Mouse (Mus musculus): ENCODE measurements around the gene Actl6a. TPM values are rescaled to one million over a fixed set of nuclear protein-coding genes. Genes with fewer than 3 reads are reported as not detected.
"Not testable (repeated sequence)": the region's sequence is repeated elsewhere in the genome, so short reads cannot be mapped to it uniquely, and the experiment has no call there.

Gene Actl6a
- polyA plus RNA-seq (2016; fragmentation: Nextera tagmentation; extraction: Ambion mirVana): 203 and 222 TPM in 2 replicates

GRCm38 (mm10) chr3:32705647-32706348 lies at the start of gene Actl6a:
Actl6a (plus strand) TSS chr3:32706298.
- not testable (repeated sequence) for H3K4me2 ChIP-seq (replicated peaks); H3K27ac ChIP-seq (replicated peaks); H3K36me3 ChIP-seq; H3K9me3 ChIP-seq; ATAC-seq (ENCODE audit: low FRiP score, low read depth); H3K4me1 ChIP-seq; H3K4me3 ChIP-seq; H3K27me3 ChIP-seq; H3K9ac ChIP-seq (replicated peaks)
- 81% methylated on average over 9 of the region's 9 CpGs for WGBS

GRCm38 (mm10) chr3:32656398-32656994 lies 49.6 kb upstream of the Actl6a start:
- H3K36me3 ChIP-seq: no peaks in the 10 kb centered on the region
- no peak overlapping the region for H3K9ac ChIP-seq (replicated peaks)
- H3K27ac ChIP-seq (replicated peaks): no peak overlapping the region
- H3K4me1 ChIP-seq: no peaks in the 10 kb centered on the region
- H3K9me3 ChIP-seq: no peaks in the 10 kb centered on the region
- H3K4me3 ChIP-seq: no peak overlapping the region
- H3K4me2 ChIP-seq (replicated peaks): no peak overlapping the region
- ATAC-seq (ENCODE audit: low FRiP score, low read depth): no peak
- WGBS: 77% methylated on average over 10 of the region's 10 CpGs
- no peaks in the 10 kb centered on the region for H3K27me3 ChIP-seq

GRCm38 (mm10) chr3:32658401-32658800 lies 47.7 kb upstream of the Actl6a start:
- Histone ChIP-seq H3K4me1 (no peaks in the 10 kb centered on the region), H3K4me2 (replicated peaks) (no peak overlapping the region), H3K9ac (replicated peaks) (no peak overlapping the region), H3K4me3 (no peak overlapping the region), H3K36me3 (no peaks in the 10 kb centered on the region), H3K27me3 (no peaks in the 10 kb centered on the region), H3K27ac (replicated peaks) (no peak overlapping the region), H3K9me3 (no peaks in the 10 kb centered on the region)
- WGBS: 82% methylated on average over 7 of the region's 7 CpGs
- no peak for ATAC-seq (ENCODE audit: low FRiP score, low read depth)

- H3K9ac ChIP-seq (replicated peaks): no peak overlapping the region
- H3K27ac ChIP-seq (replicated peaks): no peak overlapping the region
- no peaks in the 10 kb centered on the region for H3K4me1 ChIP-seq
- 88% methylated on average over 16 of the region's 16 CpGs for WGBS
- no peak for ATAC-seq (ENCODE audit: low FRiP score, low read depth)
- H3K4me3 ChIP-seq: no peak overlapping the region
- H3K27me3 ChIP-seq: no peaks in the 10 kb centered on the region
- no peaks in the 10 kb centered on the region for H3K36me3 ChIP-seq
- no peaks in the 10 kb centered on the region for H3K9me3 ChIP-seq
- H3K4me2 ChIP-seq (replicated peaks): no peak overlapping the region
Measured at GRCm38 (mm10) chr3:32658821-32659220, 47.3 kb upstream of the Actl6a start.

- H3K27ac ChIP-seq (replicated peaks): no peak overlapping the region
- no peak for ATAC-seq (ENCODE audit: low FRiP score, low read depth)
- H3K9ac ChIP-seq (replicated peaks): no peak overlapping the region
- no peaks in the 10 kb centered on the region for H3K4me1 ChIP-seq
- H3K4me2 ChIP-seq (replicated peaks): no peak overlapping the region
- no peak overlapping the region for H3K4me3 ChIP-seq
- no peaks in the 10 kb centered on the region for H3K36me3 ChIP-seq
- 91% methylated on average over 2 of the region's 2 CpGs for WGBS
- no peaks in the 10 kb centered on the region for H3K9me3 ChIP-seq
- no peaks in the 10 kb centered on the region for H3K27me3 ChIP-seq
Measured at GRCm38 (mm10) chr3:32659506-32659905, 46.6 kb upstream of the Actl6a start.

- WGBS: 58% methylated on average over 8 of the region's 8 CpGs
- Histone ChIP-seq H3K27me3 (no peaks in the 10 kb centered on the region), H3K9ac (replicated peaks) (no peak overlapping the region), H3K9me3 (no peaks in the 10 kb centered on the region), H3K4me2 (replicated peaks) (no peak overlapping the region), H3K4me1 (no peaks in the 10 kb centered on the region), H3K27ac (replicated peaks) (no peak overlapping the region), H3K4me3 (no peak overlapping the region), H3K36me3 (no peaks in the 10 kb centered on the region)
- ATAC-seq (ENCODE audit: low FRiP score, low read depth): no peak
Measured at GRCm38 (mm10) chr3:32660276-32660675, 45.8 kb upstream of the Actl6a start.

GRCm38 (mm10) chr3:32660831-32661555 lies 45.1 kb upstream of the Actl6a start:
- Histone ChIP-seq H3K27me3 (no peaks in the 10 kb centered on the region), H3K9ac (replicated peaks) (no peak overlapping the region), H3K27ac (replicated peaks) (no peak overlapping the region), H3K4me2 (replicated peaks) (no peak overlapping the region), H3K4me1 (no peaks in the 10 kb centered on the region), H3K36me3 (no peaks in the 10 kb centered on the region), H3K4me3 (no peak overlapping the region), H3K9me3 (no peaks in the 10 kb centered on the region)
- WGBS: 72% methylated on average over 8 of the region's 8 CpGs
- no peak for ATAC-seq (ENCODE audit: low FRiP score, low read depth)

GRCm38 (mm10) chr3:32661556-32661930 lies 44.6 kb upstream of the Actl6a start:
- H3K27ac ChIP-seq (replicated peaks): no peak overlapping the region

GRCm38 (mm10) chr3:32668256-32668959 lies 37.7 kb upstream of the Actl6a start:
- ATAC-seq (ENCODE audit: low FRiP score, low read depth): no peak
- H3K36me3 ChIP-seq: no peaks in the 10 kb centered on the region
- no peak overlapping the region for H3K4me3 ChIP-seq
- no peaks in the 10 kb centered on the region for H3K4me1 ChIP-seq
- no peaks in the 10 kb centered on the region for H3K27me3 ChIP-seq
- H3K4me2 ChIP-seq (replicated peaks): no peak overlapping the region
- no peaks in the 10 kb centered on the region for H3K9me3 ChIP-seq
- no peak overlapping the region for H3K27ac ChIP-seq (replicated peaks)
- H3K9ac ChIP-seq (replicated peaks): no peak overlapping the region
- WGBS: 81% methylated on average over 9 of the region's 9 CpGs

More at GRCm38 (mm10) chr3:32661556-32661930, 44.6 kb upstream of the Actl6a start:
- Histone ChIP-seq H3K9me3 (no peaks in the 10 kb centered on the region), H3K4me1 (no peaks in the 10 kb centered on the region), H3K36me3 (no peaks in the 10 kb centered on the region), H3K4me2 (replicated peaks) (no peak overlapping the region), H3K9ac (replicated peaks) (no peak overlapping the region), H3K27me3 (no peaks in the 10 kb centered on the region), H3K4me3 (no peak overlapping the region)
- WGBS: 97% methylated on average over 3 of the region's 3 CpGs
- ATAC-seq (ENCODE audit: low FRiP score, low read depth): no peak

- Histone ChIP-seq H3K4me2 (replicated peaks) (no peak overlapping the region), H3K9me3 (no peaks in the 10 kb centered on the region), H3K27me3 (no peaks in the 10 kb centered on the region), H3K4me1 (no peaks in the 10 kb centered on the region), H3K36me3 (no peaks in the 10 kb centered on the region), H3K4me3 (no peak overlapping the region), H3K9ac (replicated peaks) (no peak overlapping the region), H3K27ac (replicated peaks) (no peak overlapping the region)
- ATAC-seq (ENCODE audit: low FRiP score, low read depth): no peak
- 81% methylated on average over 6 of the region's 6 CpGs for WGBS
Measured at GRCm38 (mm10) chr3:32669211-32669610, 36.9 kb upstream of the Actl6a start.

- no peaks in the 10 kb centered on the region for H3K27me3 ChIP-seq
- no peak overlapping the region for H3K4me2 ChIP-seq (replicated peaks)
- no peak overlapping the region for H3K9ac ChIP-seq (replicated peaks)
- no peak overlapping the region for H3K27ac ChIP-seq (replicated peaks)
- 94% methylated on average over 4 of the region's 4 CpGs for WGBS
- no peaks in the 10 kb centered on the region for H3K9me3 ChIP-seq
- no peak overlapping the region for H3K4me3 ChIP-seq
- H3K36me3 ChIP-seq: no peaks in the 10 kb centered on the region
- H3K4me1 ChIP-seq: no peaks in the 10 kb centered on the region
- ATAC-seq (ENCODE audit: low FRiP score, low read depth): no peak
Measured at GRCm38 (mm10) chr3:32670196-32670595, 35.9 kb upstream of the Actl6a start.

GRCm38 (mm10) chr3:32673151-32673550 lies 32.9 kb upstream of the Actl6a start:
- no peaks in the 10 kb centered on the region for H3K4me1 ChIP-seq
- no peaks in the 10 kb centered on the region for H3K36me3 ChIP-seq
- no peaks in the 10 kb centered on the region for H3K9me3 ChIP-seq
- no peak overlapping the region for H3K9ac ChIP-seq (replicated peaks)
- no peak for ATAC-seq (ENCODE audit: low FRiP score, low read depth)
- no peak overlapping the region for H3K4me3 ChIP-seq
- H3K27ac ChIP-seq (replicated peaks): no peak overlapping the region
- H3K27me3 ChIP-seq: no peaks in the 10 kb centered on the region
- no peak overlapping the region for H3K4me2 ChIP-seq (replicated peaks)

Data from midbrain, embryonic 12.5 days (tissue).